Comparison of ENCODE assay signal across 8 mouse cellular contexts in genomic region chr9:64057903-64058650, GRCm38 (mm10). TPM values are rescaled to one million over a fixed set of nuclear protein-coding genes. Genes with fewer than 3 reads are reported as not detected.
DNase-seq lines count a peak whose midpoint lies in the region; ATAC-seq and TF ChIP-seq lines count a peak whose summit lies in the region.
"Had no signal": no experiment of that assay in that cellular context is flagged by ENCODE, and none has a peak within 500 bp of the region (broad histone marks: within the 10 kb centered on the region; RNA-seq: fewer than 3 reads in every experiment).

No protein-coding gene starts in this region.

- H3K4me1 ChIP-seq in embryonic facial prominence, embryonic 15.5 days: peaks cover 32% of the 10 kb centered on the region
- peaks cover 37% of the 10 kb centered on the region for H3K4me1 ChIP-seq in limb, embryonic 14.5 days (ENCODE audit: control insufficient read depth, insufficient read depth, low read length)
- H3K4me1 ChIP-seq in neural tube, embryonic 15.5 days: peaks cover 20% of the 10 kb centered on the region

- no peak overlapping the region for H3K9ac ChIP-seq in embryonic facial prominence, embryonic 15.5 days
- H3K9ac ChIP-seq in limb, embryonic 14.5 days (ENCODE audit: low read depth, low read length, severe bottlenecking): no peak overlapping the region
- no peak overlapping the region for H3K9ac ChIP-seq in neural tube, embryonic 15.5 days (replicated peaks)

- no peaks in the 10 kb centered on the region for H3K27me3 ChIP-seq in embryonic facial prominence, embryonic 15.5 days
- no peaks in the 10 kb centered on the region for H3K27me3 ChIP-seq in limb, embryonic 14.5 days (ENCODE audit: control insufficient read depth, insufficient read depth, low read length)
- H3K27me3 ChIP-seq in neural tube, embryonic 15.5 days (replicated peaks): peaks cover 29% of the 10 kb centered on the region

- H3K4me3 ChIP-seq in embryonic facial prominence, embryonic 15.5 days (replicated peaks): no peak overlapping the region
- H3K4me3 ChIP-seq in limb, embryonic 14.5 days (replicated peaks; ENCODE audit: low read length): no peak overlapping the region
- H3K4me3 ChIP-seq in neural tube, embryonic 15.5 days (replicated peaks): no peak overlapping the region
- H3K4me3 ChIP-seq in gastrocnemius, adult 2 months: no peak overlapping the region

- TF ChIP-seq CTCF in gastrocnemius, adult 2 months (IDR thresholded peaks at IDR 0.05): no peak

- H3K4me2 ChIP-seq in embryonic facial prominence, embryonic 15.5 days (replicated peaks): no peak overlapping the region; the same call in 1 of the 2 replicates
- 0 out of 2 replicates have a peak overlapping the region, but pooled peaks have one; percentile 15 for H3K4me2 ChIP-seq in limb, embryonic 14.5 days (replicated peaks; ENCODE audit: low read depth, low read length, severe bottlenecking)
- H3K4me2 ChIP-seq in neural tube, embryonic 15.5 days: no peak overlapping the region

- peak; percentile 80 for ATAC-seq in embryonic facial prominence, embryonic 15.5 days (ENCODE audit: insufficient number of reproducible peaks, low FRiP score, low TSS enrichment, low read depth)
- ATAC-seq in limb, embryonic 14.5 days (ENCODE audit: low FRiP score, low read depth): peak; percentile 90
- ATAC-seq in neural tube, embryonic 15.5 days (ENCODE audit: low FRiP score): peak; percentile 47; the same call in 1 of the 2 replicates

- peak overlapping the region; percentile 84 for H3K27ac ChIP-seq in embryonic facial prominence, embryonic 15.5 days (replicated peaks)
- peak overlapping the region; percentile 85 for H3K27ac ChIP-seq in limb, embryonic 14.5 days (replicated peaks; ENCODE audit: low read depth, low read length)
- peak overlapping the region; percentile 23; the same call in 1 of the 2 replicates for H3K27ac ChIP-seq in neural tube, embryonic 15.5 days (replicated peaks)
- no peak overlapping the region for H3K27ac ChIP-seq in gastrocnemius, adult 2 months

- intact Hi-C loops in gastrocnemius, adult 2 months (cut with DNase I): no loop called here

- DNase-seq in right cerebral cortex, postnatal 10 days (ENCODE audit: low spot score in 2 of 2): peak; percentile 53
- no peak for DNase-seq in right cerebral cortex, postnatal 25 days
- DNase-seq in limb, embryonic 14.5 days (ENCODE audit: low spot score): peak; percentile 68
- DNase-seq in B cell, adult 2 months: no peak
- DNase-seq in gastrocnemius, adult 2 months: no peak
- DNase-seq: kidney, adult 18-20 months had no signal

- TF ChIP-seq POLR2A in limb, embryonic 14.5 days (IDR thresholded peaks at IDR 0.05; ENCODE audit: borderline replicate concordance, extremely low read depth, insufficient read depth, insufficient read length): no peak

- WGBS in embryonic facial prominence, embryonic 15.5 days: 31% methylated on average over 7 of the region's 7 CpGs
- 38% methylated on average over 7 of the region's 7 CpGs for WGBS in limb, embryonic 14.5 days
- WGBS in neural tube, embryonic 15.5 days: 50% methylated on average over 7 of the region's 7 CpGs

- no peaks in the 10 kb centered on the region for H3K36me3 ChIP-seq in embryonic facial prominence, embryonic 15.5 days
- no peaks in the 10 kb centered on the region for H3K36me3 ChIP-seq in limb, embryonic 14.5 days (ENCODE audit: control insufficient read depth, insufficient read depth, low read length)
- no peaks in the 10 kb centered on the region for H3K36me3 ChIP-seq in neural tube, embryonic 15.5 days

- H3K9me3 ChIP-seq in embryonic facial prominence, embryonic 15.5 days (replicated peaks): no peaks in the 10 kb centered on the region
- no peaks in the 10 kb centered on the region for H3K9me3 ChIP-seq in limb, embryonic 14.5 days (ENCODE audit: control insufficient read depth, low read length)
- H3K9me3 ChIP-seq in neural tube, embryonic 15.5 days (replicated peaks): no peaks in the 10 kb centered on the region

RNA-seq across cellular contexts. Expression of gene Smad6, which starts 36.2 kb away (rescaled TPM):
- polyA plus RNA-seq in embryonic facial prominence, embryonic 15.5 days (2015; fragmentation: Nextera tagmentation; extraction: Ambion mirVana): 12.8 and 15.5 TPM in 2 replicates
- polyA plus RNA-seq in limb, embryonic 14.5 days (2012; rRNA removed): 23.5 and 43.1 TPM in 2 replicates
- polyA plus RNA-seq in limb, embryonic 14.5 days (2014; fragmentation: Nextera tagmentation; extraction: Ambion mirVana): 12.0 and 14.7 TPM in 2 replicates
- polyA plus RNA-seq in neural tube, embryonic 15.5 days (2015; fragmentation: Nextera tagmentation; extraction: Ambion mirVana): 1.8 and 3.0 TPM in 2 replicates
- total RNA-seq in gastrocnemius, adult 2 months (2021): 1 to 10 TPM; 2.2 to 5.7 TPM

RNA-seq across cellular contexts. Expression of gene Lctl, which starts 58.9 kb away (rescaled TPM):
- polyA plus RNA-seq in embryonic facial prominence, embryonic 15.5 days (2015; fragmentation: Nextera tagmentation; extraction: Ambion mirVana): 0.16 TPM in 1 of 2 replicates, not detected in the other
- polyA plus RNA-seq in limb, embryonic 14.5 days (2012; rRNA removed): 0.06 and 0.51 TPM in 2 replicates
- not detected in 2 replicates for polyA plus RNA-seq in limb, embryonic 14.5 days (2014; fragmentation: Nextera tagmentation; extraction: Ambion mirVana)
- not detected in 2 replicates for polyA plus RNA-seq in neural tube, embryonic 15.5 days (2015; fragmentation: Nextera tagmentation; extraction: Ambion mirVana)
- total RNA-seq in gastrocnemius, adult 2 months (2021): under 1 TPM in 1 of 2 experiments, not detected in 1; 0.28 TPM

Comparison
In these comparisons a context has a peak if more than half of its experiments do, and no peak if none do; other contexts are left out.
1. DNase-seq: peak in right cerebral cortex, postnatal 10 days (2 of 2) and limb, embryonic 14.5 days (single experiment); none in right cerebral cortex, postnatal 25 days (single experiment), B cell, adult 2 months (0 of 2) and gastrocnemius, adult 2 months (single experiment).
2. Peak in every context shown above with its lines, with median percentiles within 50 percentile points of each other: ATAC-seq.